Mouse (Mus musculus) brain, embryonic 18.5 days (tissue): ENCODE data around the gene Rho.

Experiments used
- DNase-seq: peaks from one replicate; pipeline ENCODE4 v3.0.0-alpha.2; 2012; ENCODE audit warnings: low read depth, low spot score

Rho gene

GRCm38 (mm10) chr6:115915601-115916445, 15.7 kb upstream of the Rho start:
- no peak for DNase-seq

GRCm38 (mm10) chr6:115916611-115917010, 14.9 kb upstream of the Rho start:
- no peak for DNase-seq

DNA sequence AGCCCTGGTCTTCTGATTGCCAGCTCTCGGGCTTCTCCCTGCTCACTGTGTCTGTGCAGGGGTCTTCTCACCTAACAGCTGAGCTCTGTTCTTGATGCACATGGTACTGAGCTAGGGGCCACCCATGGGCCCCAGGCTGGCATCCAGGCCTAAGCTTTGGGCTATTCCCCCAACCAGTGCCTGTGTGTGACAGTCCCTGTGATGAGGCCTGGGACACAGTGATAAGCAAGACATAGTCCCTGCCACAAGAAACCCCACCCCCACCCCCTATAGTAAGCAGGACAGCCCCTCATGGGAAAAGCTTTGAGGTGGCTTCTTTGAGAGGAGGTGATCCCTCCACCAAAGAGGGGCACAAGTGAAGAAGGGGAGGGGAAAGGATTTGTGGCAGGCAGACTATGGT, 12.9 kb upstream of the Rho start:
- DNase-seq: no peak

DNA sequence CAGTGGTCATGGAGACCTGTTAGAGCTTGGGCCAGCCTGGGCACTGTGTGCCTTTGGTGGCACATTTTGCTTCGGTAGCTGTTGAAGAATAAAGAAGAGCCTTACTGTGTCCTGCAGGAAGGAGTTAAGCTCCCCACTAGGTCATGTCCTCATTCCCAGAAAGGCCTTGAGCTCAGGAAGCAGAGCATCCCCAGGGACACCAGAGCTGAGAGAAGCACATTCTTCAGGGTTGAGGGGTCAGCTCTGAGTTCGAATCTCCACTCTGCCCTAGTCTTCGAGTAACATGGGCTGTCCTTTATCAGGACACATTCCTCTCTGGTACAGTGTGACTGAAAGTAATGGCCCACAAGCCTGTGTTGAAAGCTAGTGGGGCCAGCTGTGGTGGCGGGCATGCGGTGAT, 11.7 kb upstream of the Rho start:
- DNase-seq: no peak

- DNase-seq: no peak
Measured at GRCm38 (mm10) chr6:115924829-115925228, 6.7 kb upstream of the Rho start.

DNA sequence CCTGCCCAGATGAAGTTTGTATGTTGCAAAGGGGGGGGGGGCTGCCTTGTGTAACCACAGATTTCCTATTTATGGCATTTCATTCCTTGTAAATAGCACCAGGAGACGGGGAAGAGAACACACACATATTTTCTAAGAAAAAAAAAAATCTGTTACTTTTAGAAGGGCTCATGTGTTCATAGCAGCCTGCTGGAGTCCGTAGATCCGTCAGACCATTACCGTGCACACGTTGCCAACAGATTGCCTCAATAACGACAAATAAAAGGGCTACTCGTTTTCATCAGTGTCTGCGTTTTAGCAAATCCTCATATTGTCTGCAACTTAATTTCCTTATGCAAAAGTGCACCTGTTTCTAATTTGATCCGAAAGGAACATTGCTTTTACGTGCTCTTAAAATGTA, 5.1 kb upstream of the Rho start:
- no peak for DNase-seq

- DNase-seq: no peak
Measured at GRCm38 (mm10) chr6:115927292-115928242, 4.0 kb upstream of the Rho start.

GRCm38 (mm10) chr6:115930018-115930417, 1.5 kb upstream of the Rho start:
- no peak for DNase-seq

DNA sequence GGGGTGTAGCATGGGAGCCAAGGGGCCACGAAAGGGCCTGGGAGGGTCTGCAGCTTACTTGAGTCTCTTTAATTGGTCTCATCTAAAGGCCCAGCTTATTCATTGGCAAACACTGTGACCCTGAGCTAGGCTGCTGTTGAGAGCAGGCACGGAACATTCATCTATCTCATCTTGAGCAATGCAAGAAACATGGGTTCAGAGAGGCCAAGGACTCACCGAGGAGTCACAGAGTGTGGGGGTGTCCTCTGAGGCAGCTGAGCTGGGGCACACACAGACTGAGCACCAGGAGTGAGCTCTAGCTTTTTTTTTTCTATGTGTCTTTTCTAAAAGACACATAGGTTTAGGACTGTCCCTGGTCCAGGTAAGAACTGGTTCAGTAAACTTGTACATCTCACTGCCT, 843 bp downstream of the Rho start:
- no peak for DNase-seq

DNA sequence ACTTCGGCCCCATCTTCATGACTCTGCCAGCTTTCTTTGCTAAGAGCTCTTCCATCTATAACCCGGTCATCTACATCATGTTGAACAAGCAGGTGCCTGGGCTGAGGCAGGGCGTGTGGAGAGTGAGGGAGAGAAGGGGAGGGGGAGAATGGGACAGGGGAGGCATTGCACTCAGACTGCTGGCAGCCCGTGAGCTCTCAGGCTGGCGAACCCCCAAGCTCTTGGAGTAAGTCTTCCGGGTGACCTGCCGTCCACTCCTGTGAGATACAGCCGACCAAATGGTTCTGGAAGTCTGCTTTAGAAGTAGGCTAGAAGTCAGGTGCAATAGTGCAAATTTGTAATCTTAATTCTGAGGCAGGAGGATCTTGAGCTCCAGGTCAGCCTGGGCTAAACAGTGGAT, 4.0 kb downstream of the Rho start:
- no peak for DNase-seq

- no peak for DNase-seq
Measured at GRCm38 (mm10) chr6:115938011-115938410, 6.5 kb downstream of the Rho start.

- DNase-seq: no peak
Measured at GRCm38 (mm10) chr6:115938798-115939197, 7.2 kb downstream of the Rho start.

GRCm38 (mm10) chr6:115940603-115941002, 9.1 kb downstream of the Rho start:
- no peak for DNase-seq

- no peak for DNase-seq
Measured at GRCm38 (mm10) chr6:115941128-115941527, 9.6 kb downstream of the Rho start.

DNA sequence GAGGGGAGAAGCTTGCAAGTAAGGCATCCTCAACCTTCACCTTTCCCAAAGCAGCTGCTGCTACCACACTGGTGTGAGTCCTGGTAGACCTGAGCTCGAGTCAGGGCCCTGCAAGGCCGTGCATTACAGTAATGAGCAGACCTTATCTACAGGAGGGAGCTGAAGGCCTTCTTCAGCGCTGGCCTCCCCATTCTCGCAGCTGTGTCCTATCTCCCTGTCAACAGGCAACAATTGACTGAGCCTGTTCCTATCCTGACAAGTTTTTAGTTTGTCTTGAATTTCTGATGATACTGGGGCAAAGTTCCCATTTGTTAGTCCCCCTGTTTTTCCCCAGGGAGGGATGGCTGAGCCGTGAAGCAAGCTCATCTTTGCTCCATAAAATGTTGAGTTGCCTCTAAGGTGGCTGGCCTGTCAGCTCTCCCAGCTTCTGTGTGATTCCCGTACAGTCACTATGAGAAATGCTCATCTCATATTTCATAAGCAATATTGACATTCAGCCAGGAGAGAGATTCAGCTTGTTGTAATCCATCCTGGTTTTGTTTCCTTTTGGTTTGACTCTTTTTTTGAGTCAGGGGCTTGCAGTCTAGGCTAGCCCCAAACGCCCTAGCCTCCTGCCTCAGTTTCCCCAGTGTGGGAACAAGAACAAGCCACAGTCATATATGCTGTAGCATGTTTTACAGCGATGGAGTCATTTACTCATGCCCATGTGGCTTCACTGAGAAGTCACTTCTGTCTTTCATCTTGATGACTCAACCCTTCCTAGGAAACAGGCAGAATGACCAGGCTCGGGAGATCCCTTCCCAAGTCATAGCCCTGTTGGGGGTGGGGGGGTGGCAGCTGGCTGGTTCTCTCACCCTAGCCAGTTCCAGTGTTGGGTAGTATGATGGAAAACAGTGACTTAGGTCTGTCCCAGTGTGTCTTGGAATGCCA, 12.2 kb downstream of the Rho start:
- DNase-seq: no peak

DNA sequence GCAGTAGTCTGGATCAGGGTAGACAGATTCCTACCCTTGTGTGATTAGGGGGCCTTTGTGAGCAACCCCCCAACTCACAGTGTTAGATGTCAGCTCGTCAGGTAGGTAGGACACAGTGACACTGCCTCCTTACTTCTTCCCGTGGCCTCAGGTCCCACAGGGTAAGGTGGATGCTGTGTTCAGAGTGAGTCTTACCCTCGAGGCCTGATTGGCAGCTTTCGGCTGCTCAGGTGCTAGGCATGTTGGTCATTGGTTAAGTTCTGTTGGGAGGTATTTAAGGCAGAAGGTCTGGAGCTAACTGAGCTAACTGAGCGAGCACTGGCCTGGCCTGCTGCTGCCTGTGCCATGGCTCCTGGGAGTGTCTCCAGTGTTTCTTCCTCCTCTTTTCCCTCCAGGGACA, 13.1 kb downstream of the Rho start, which contains the start of gene H1foo:
H1foo (plus strand) TSS at position 301 of the 400 bp plus-strand sequence.
- no peak for DNase-seq

DNA sequence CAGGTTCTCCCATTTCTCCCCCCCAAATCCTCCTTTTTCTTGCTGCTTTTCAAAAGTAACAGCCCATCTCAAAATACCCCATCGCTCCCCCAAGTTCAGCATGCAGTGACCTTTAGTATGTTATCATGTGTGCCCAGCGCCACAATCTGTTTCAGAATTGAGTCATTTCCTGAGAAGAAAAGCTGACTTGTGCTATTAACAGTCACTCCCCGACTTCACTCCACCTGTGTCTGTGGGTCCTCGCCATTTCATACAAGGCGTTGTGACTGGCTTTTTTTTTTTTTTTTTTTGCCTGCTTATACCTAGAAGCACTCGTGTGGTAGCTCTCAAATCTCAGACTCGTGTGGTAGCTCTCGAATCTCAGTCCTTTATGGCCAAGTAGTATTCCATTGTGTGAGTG, 14.1 kb downstream of the Rho start:
- no peak for DNase-seq

GRCm38 (mm10) chr6:115946389-115946788, 14.8 kb downstream of the Rho start:
- DNase-seq: no peak

GRCm38 (mm10) chr6:115954506-115955074, 23.0 kb downstream of the Rho start:
- DNase-seq: no peak

DNA sequence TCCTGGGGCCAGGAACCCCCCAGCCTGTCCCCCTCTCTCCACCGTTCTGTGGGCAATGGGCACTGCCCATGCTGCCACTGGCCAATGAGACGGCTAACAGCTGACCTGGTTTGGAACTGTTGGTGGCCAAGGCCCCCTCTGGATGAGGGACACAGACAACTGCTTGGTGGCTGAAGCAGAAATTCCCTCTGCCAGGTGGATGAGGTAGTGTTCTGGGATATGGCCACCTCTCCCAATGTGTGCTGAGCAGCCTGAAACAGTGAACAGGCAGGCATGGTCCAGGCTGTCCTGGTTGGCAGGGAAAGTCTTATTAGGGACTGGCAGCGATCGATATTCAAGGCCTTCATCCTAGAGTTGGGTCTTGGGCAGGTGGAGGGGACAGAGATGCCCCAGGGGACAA, 23.6 kb downstream of the Rho start:
- DNase-seq: no peak

GRCm38 (mm10) chr6:115955664-115956063, 24.1 kb downstream of the Rho start:
- DNase-seq: no peak
